Mouse (Mus musculus) hindbrain, embryonic 16.5 days (tissue): ENCODE measurements around the gene Tle6. TPM values are rescaled to one million over a fixed set of nuclear protein-coding genes. Genes with fewer than 3 reads are reported as not detected.

Experiments
- ATAC-seq: fragments of 200-750 bp; cut with Nextera tagmentation; 2 replicates; pipeline ENCODE4 v1.8.0; 2017; ENCODE audit warnings: moderate TSS enrichment, moderate library complexity
- H3K27ac ChIP-seq: fragments of 300-500 bp; sonication (generic); 2 replicates; pipeline ENCODE4 v1.5.1; 2014; ENCODE audit warnings: low read depth, mild to moderate bottlenecking, control low read depth, low read length, moderate library complexity
- H3K27me3 ChIP-seq: fragments of 300-500 bp; sonication (generic); replicated peaks from 2 replicates; pipeline ENCODE4 v1.6.1; 2014; ENCODE audit warnings: low read length; ENCODE audit not compliant: control insufficient read depth, insufficient read depth
- H3K36me3 ChIP-seq: fragments of 300-500 bp; sonication (generic); 2 replicates; pipeline ENCODE4 v1.6.1; 2014; ENCODE audit warnings: mild to moderate bottlenecking, low read length, moderate library complexity, mixed read lengths; ENCODE audit not compliant: control insufficient read depth, insufficient read depth
- H3K4me1 ChIP-seq: fragments of 300-500 bp; sonication (generic); 2 replicates; pipeline ENCODE4 v1.6.1; 2014; ENCODE audit warnings: low read depth, low read length; ENCODE audit not compliant: control insufficient read depth, insufficient read depth
- H3K4me2 ChIP-seq: fragments of 300-500 bp; sonication (generic); 2 replicates; pipeline ENCODE4 v1.6.1; 2014; ENCODE audit warnings: mild to moderate bottlenecking, low read length, control low read depth, moderate library complexity
- H3K4me3 ChIP-seq: fragments of 300-500 bp; sonication (generic); 2 replicates; pipeline ENCODE4 v1.5.1; 2014; ENCODE audit warnings: mild to moderate bottlenecking, low read length, control low read depth, moderate library complexity
- H3K9ac ChIP-seq: fragments of 300-500 bp; sonication (generic); 2 replicates; pipeline ENCODE4 v1.6.1; 2014; ENCODE audit warnings: low read depth, mild to moderate bottlenecking, control low read depth, low read length, moderate library complexity
- H3K9me3 ChIP-seq: fragments of 300-500 bp; sonication (generic); 2 replicates; pipeline ENCODE4 v1.6.1; 2014; ENCODE audit warnings: mild to moderate bottlenecking, low read length, moderate library complexity; ENCODE audit not compliant: control insufficient read depth
- WGBS: fragments of 180-500 bp; shearing (Covaris S2); extraction: QIAGEN DNeasy Blood & Tissue Kit; methylation state at CpG from one replicate; pipeline ENCODE4 v1.1.7; 2014; 5-methylcytosine and 5-hydroxymethylcytosine counted together
- polyA plus RNA-seq: library from polyadenylated mRNA; unstranded; fragments of >200 nt; fragmentation: Nextera tagmentation; extraction: Ambion mirVana; gene quantifications from 2 replicates; pipeline ENCODE4 v1.2.1, GENCODE M21; 2015

Tle6 gene
- polyA plus RNA-seq, 1 experiment from 2014 or later = 9.0 TPM

DNA sequence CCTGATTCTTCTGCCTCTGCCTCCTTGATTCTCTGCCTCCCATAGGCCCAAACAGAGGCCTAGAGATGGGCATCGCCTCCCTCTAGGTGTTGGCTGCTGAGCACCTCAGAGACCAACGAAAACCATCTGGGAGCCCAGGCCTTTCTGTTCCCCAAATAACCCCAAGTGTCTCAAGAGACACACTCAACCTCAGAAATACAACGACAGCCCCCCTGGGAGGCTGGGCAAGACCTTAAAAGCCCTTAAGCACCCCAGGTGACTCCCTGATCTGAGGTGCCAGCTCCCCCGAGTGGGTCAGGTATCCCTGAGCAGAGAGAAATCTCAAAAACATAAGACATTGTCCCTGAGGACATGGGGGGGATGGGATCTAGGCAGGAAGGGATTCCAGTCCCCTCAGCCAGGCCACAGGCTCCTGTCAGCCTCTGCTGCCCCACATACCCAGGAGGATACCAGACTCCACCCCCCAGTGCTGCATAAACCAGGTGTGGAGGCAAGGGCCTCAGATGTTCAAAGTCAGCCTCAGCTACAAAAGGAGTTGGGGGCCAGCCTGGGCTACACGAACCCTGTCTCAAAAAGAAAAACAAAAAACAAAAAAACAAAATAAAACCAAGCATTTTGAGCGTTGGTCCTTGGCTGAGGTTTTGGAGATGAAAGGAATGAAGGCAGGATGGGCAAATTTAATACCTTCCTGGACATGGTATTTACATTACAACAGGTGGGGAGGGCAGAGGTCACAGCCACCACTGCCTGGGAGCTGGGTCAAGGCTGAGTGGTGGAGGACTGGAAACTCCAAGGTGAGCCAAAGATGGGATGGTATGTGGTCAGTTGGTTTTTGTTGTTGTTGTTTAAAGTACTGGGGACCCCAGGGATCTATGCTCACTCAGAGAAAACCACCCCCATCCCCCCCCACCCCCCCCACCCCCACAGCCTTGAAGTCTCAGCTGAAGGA, 46.8 kb downstream of the Tle6 start:
- Histone ChIP-seq H3K27me3 (no peaks in the 10 kb centered on the region), H3K27ac (no peak overlapping the region), H3K4me2 (no peak overlapping the region), H3K4me1 (peaks cover 7% of the 10 kb centered on the region), H3K4me3 (no peak overlapping the region), H3K9me3 (peaks cover 2% of the 10 kb centered on the region; the same call in 1 of the 2 replicates), H3K36me3 (no peaks in the 10 kb centered on the region), H3K9ac (no peak overlapping the region)
- no peak for ATAC-seq
- WGBS = 87% methylated on average over 6 of the region's 6 CpGs

DNA sequence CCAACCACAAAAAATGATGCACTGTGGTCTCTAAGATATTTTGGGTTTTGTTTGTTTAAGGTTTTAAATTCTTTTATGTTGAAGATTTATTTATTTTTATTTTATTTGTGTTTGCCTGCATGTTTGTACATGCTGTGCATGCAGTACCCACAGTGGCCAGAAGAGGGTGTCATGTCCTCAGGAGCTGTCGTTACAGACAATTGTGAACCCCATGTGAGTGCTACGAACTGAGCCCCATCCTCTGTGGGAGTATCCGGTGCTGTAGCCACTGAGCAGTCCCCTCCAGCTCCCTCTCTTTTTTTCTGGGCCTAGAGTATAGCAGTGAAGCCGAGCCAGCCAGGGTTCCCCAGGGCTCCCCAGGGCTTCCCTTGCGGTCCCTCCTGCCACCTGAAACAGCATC, 47.6 kb downstream of the Tle6 start:
- Histone ChIP-seq H3K4me2 (no peak overlapping the region), H3K4me3 (no peak overlapping the region), H3K27ac (no peak overlapping the region), H3K27me3 (no peaks in the 10 kb centered on the region), H3K36me3 (no peaks in the 10 kb centered on the region), H3K9ac (no peak overlapping the region), H3K9me3 (peaks cover 2% of the 10 kb centered on the region; the same call in 1 of the 2 replicates), H3K4me1 (peaks cover 2% of the 10 kb centered on the region; the same call in 1 of the 2 replicates)
- WGBS = 85% methylated on average over 5 of the region's 5 CpGs
- no peak for ATAC-seq

DNA sequence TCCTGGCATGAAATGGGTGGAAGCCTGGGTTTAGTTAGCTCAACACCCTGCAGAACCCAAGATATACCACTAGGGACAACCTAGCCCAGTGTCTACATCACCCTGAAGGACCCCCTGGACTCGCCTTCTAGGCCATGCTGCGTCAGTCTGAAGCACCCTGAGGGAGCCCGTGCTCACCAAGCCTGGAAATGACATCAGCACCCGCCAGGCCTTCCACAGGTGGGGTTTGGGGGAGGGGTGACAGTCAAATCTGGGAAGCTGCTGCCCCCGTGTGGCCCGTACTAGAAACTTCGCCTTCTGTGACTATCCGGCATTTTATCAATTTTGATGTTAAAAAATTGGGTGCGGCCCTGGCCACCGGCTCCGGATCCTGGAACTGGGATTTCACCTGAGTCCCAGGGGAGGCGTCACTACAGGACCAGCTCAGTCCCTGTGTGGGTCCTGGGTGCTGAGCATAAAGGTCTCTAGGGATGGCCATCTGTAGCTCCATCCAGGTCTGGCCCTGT, 49.2 kb downstream of the Tle6 start:
- Histone ChIP-seq H3K9ac (peak overlapping the region; percentile 46; the same call in 1 of the 2 replicates), H3K9me3 (peaks cover 2% of the 10 kb centered on the region; the same call in 1 of the 2 replicates), H3K27me3 (no peaks in the 10 kb centered on the region), H3K4me1 (peaks cover 2% of the 10 kb centered on the region; the same call in 1 of the 2 replicates), H3K4me3 (no peak overlapping the region), H3K36me3 (no peaks in the 10 kb centered on the region), H3K4me2 (peak overlapping the region; percentile 31; the same call in 1 of the 2 replicates), H3K27ac (no peak overlapping the region)
- peak; percentile 91 for ATAC-seq
- WGBS = 7% methylated on average over 12 of the region's 12 CpGs

DNA sequence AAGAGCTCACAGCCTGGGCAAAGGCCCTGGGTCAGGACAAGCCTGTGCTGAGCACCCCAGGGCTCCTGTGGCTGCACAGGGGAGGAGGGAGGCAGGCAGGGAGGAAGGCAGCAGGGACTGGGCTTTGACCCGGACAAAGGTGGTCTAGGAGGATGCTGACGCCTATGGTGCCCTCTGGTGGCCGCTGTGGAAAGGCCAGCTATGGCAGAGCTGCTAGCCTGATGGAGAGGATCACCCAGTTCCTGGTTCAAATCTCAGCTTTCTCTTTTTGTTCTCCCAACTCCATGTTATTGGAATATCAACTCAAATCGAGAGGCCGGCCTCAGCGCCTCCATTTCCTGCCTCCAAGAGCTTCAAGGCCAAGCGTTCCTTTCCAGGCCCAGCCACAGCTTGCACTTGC, 50.6 kb downstream of the Tle6 start:
- H3K27me3 ChIP-seq = no peaks in the 10 kb centered on the region
- H3K9ac ChIP-seq = no peak overlapping the region
- no peak overlapping the region for H3K4me3 ChIP-seq
- no peak overlapping the region for H3K4me2 ChIP-seq
- H3K27ac ChIP-seq = no peak overlapping the region
- ATAC-seq = no peak
- H3K36me3 ChIP-seq = no peaks in the 10 kb centered on the region
- H3K9me3 ChIP-seq = peaks cover 2% of the 10 kb centered on the region; the same call in 1 of the 2 replicates
- WGBS = 11% methylated on average over 7 of the region's 7 CpGs
- peaks cover 2% of the 10 kb centered on the region; the same call in 1 of the 2 replicates for H3K4me1 ChIP-seq

DNA sequence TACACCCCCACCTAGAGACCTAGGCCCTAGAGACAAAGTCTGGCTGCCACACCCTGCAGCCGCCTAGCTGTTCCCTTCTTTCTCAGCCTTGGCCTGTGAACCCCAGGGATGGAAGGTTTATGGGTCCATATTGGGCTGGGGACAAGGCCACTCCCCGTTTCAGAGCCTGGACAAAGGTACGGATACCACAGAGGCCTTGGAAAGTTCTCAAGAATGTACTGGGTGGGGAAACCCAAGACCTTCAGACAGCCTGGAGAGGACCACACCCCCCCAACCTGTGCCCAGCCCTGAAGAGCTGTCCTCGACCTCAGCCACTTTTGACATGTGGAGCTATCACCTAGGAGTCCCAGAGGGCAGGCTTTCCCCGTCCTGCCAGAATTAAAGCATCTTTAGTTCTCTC, 51.9 kb downstream of the Tle6 start:
- Histone ChIP-seq H3K9ac (peak overlapping the region; percentile 28; the same call in 1 of the 2 replicates), H3K27ac (no peak overlapping the region), H3K4me3 (no peak overlapping the region), H3K4me2 (no peak overlapping the region), H3K9me3 (peaks cover 2% of the 10 kb centered on the region; the same call in 1 of the 2 replicates), H3K36me3 (no peaks in the 10 kb centered on the region), H3K27me3 (no peaks in the 10 kb centered on the region), H3K4me1 (peaks cover 3% of the 10 kb centered on the region)
- ATAC-seq = no peak
- WGBS = 71% methylated on average over 5 of the region's 5 CpGs

DNA sequence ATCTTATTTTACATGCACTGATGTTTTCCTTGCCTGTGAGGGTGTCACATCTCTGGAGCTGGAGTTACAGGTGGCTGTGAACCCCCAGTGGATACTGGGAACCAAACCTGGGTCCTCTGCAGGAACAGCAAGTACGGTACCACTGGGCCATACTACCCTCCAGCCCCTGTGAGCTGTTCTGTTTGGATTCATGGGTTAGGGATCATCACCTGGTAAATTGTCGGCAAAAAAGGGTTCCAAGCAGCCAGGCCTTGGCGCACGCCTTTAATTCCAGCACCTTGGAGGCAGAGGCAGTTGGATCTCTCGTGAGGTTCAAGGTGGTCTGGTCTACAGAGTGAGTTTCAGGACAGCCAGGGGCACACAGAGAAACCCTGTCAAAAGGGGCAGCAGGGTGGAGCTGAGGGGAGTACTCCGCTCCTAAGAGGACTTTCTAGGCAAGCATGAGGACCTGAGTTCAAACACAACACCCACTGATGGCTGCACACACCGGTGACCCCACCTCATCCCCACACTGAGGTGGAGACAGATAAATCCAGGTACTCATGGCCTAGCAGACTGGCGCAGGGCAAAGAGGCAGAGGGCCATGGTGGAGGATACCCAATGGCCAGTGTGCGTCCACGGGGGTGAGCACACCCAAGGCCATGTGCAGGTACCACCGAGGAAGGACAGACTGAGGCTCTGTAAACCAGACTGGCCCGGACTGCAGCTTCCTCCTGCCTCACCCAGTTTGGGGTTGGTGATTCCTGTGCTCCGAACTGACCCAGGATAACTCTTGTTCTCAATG, 53.9 kb downstream of the Tle6 start:
- H3K36me3 ChIP-seq = no peaks in the 10 kb centered on the region
- WGBS = 94% methylated on average over 13 of the region's 13 CpGs
- no peaks in the 10 kb centered on the region for H3K27me3 ChIP-seq
- H3K4me3 ChIP-seq = no peak overlapping the region
- H3K4me2 ChIP-seq = no peak overlapping the region
- no peak for ATAC-seq
- H3K4me1 ChIP-seq = peaks cover 22% of the 10 kb centered on the region
- no peak overlapping the region for H3K27ac ChIP-seq
- no peak overlapping the region for H3K9ac ChIP-seq
- H3K9me3 ChIP-seq = no peaks in the 10 kb centered on the region

DNA sequence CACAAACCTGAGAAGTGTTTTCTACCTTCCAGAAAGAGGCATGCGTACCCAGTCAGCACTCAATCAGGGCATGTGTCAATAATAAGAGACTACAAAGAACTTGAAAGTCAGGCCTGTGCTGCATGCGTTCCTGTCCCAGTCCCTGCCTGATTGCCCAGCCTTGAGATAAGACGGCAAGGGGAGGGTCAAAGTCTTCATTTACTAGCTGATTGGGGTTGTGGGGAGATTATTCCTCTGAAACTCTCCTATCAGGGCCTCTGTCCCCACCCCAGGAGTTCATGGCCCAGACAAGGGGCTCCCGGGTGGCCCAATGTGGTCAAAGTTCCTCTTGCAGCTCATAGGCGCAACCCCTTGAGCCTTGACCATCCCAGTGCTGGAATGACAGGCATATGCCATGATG, 54.5 kb downstream of the Tle6 start:
- Histone ChIP-seq H3K36me3 (no peaks in the 10 kb centered on the region), H3K4me2 (no peak overlapping the region), H3K4me1 (peaks cover 26% of the 10 kb centered on the region), H3K9me3 (no peaks in the 10 kb centered on the region), H3K4me3 (no peak overlapping the region), H3K27ac (no peak overlapping the region), H3K9ac (no peak overlapping the region), H3K27me3 (no peaks in the 10 kb centered on the region)
- WGBS = 82% methylated on average over 5 of the region's 5 CpGs
- no peak for ATAC-seq

DNA sequence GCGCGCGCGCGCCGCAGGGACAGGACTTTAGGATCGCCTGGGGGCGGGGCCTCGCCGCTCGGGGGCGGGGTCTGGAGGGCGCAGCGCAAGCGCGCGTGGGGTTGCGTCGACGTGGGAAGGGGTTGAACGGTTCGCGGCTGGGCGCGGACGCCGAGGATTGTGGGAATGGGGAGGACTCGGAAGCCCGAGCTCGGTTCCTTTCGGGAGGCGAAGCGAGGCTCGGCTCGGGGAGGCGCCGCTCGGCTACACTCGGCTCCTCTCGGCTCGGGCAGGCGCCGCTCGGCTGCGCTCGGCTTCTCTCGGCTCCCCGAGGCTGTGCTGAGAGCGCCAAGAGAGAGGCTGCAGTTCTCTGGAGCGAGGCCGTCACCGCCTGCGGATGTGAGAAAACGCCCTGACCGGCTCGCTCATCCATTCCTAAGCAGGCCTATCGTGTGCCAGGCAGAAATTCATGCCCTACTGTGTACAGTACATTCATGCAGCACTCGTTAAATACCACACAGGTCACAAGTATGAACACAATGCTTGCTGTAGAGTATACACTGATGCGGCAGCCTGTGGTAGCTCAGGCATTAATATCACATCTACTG, 55.6 kb downstream of the Tle6 start, which contains the start of gene Gna11:
Gna11 (minus strand) TSS at position 30 of the 587 bp plus-strand sequence.
- H3K4me1 ChIP-seq = peaks cover 29% of the 10 kb centered on the region
- no peaks in the 10 kb centered on the region for H3K36me3 ChIP-seq
- H3K9me3 ChIP-seq = no peaks in the 10 kb centered on the region
- H3K27me3 ChIP-seq = no peaks in the 10 kb centered on the region
- H3K4me2 ChIP-seq = peak within 1 kb of the TSS; percentile 66
- H3K4me3 ChIP-seq = peak within 1 kb of the TSS; percentile 72
- H3K27ac ChIP-seq = peak within 1 kb of the TSS; percentile 92
- peak within 1 kb of the TSS; percentile 96 for H3K9ac ChIP-seq
- peak; percentile 97 for ATAC-seq
- under 1% methylated on average over 48 of the region's 59 CpGs for WGBS
